ENCODE assay signal across 8 mouse cellular contexts in the genomic region with DNA sequence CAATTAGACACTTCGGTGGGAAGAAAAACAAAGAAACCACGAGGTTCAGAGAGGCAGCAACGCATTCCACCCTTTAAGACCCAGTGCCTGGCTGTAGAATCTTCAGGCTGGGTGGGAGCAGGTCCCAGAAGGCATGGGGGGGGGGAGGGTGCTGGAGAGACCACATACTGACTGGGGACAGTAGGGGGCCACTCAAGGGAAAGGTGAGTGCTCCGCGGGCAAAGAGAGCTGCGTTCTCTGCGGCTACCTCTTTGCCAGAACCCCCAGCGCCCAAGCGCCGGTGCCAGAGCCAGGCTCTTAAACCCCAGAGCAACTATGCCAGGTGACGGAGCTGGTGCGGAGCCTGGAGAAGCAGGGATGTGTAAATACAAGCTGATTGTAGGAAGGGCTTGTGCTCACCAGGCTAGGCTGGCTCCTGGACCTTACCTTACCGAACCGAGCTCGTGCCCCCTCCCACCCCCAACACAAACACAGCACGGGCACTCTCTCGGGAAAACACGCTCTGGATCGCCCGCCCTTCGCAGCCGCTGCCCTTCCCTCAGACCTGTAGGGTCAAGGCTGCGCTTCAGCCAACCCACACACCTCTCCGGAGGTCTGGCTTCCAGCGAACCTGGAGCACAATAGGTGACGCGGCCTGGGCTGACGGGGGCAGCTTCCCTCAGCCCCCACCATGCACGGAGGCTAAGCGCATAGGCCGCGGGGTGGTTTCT. TPM values are rescaled to one million over a fixed set of nuclear protein-coding genes. Genes with fewer than 3 reads are reported as not detected.
DNase-seq lines count a peak whose midpoint lies in the region; ATAC-seq and TF ChIP-seq lines count a peak whose summit lies in the region.

No protein-coding gene starts in this region.

- no peak overlapping the region for H3K27ac ChIP-seq in heart, embryonic 12.5 days (ENCODE audit: poor library complexity, severe bottlenecking)
- H3K27ac ChIP-seq in embryonic fibroblast, embryonic 13.5 days (ENCODE audit: insufficient read depth, low read length) = no peak overlapping the region
- H3K27ac ChIP-seq in limb, embryonic 14.5 days (replicated peaks; ENCODE audit: low read depth, low read length) = no peak overlapping the region
- H3K27ac ChIP-seq in small intestine, adult 2 months (ENCODE audit: insufficient read depth, low read depth, low read length) = no peak overlapping the region

- peak overlapping the region; percentile 63 for H3K4me3 ChIP-seq in heart, embryonic 12.5 days
- H3K4me3 ChIP-seq in embryonic fibroblast, embryonic 13.5 days (ENCODE audit: insufficient read depth, low read length) = peak overlapping the region; percentile 43
- peak overlapping the region; percentile 71 for H3K4me3 ChIP-seq in limb, embryonic 14.5 days (replicated peaks; ENCODE audit: low read length)
- peak overlapping the region; percentile 60 for H3K4me3 ChIP-seq in small intestine, adult 2 months (ENCODE audit: low read depth, low read length)

- no peak for TF ChIP-seq CTCF in Patski (IDR thresholded peaks at IDR 0.05)
- no peak for TF ChIP-seq CTCF in embryonic fibroblast, embryonic 13.5 days (IDR thresholded peaks at IDR 0.05; ENCODE audit: borderline replicate concordance, insufficient read depth, low read length)
- no peak for TF ChIP-seq CTCF in small intestine, adult 2 months (IDR thresholded peaks at IDR 0.05; ENCODE audit: extremely low read depth, insufficient read length, insufficient replicate concordance, low read depth, low read length)

- WGBS in heart, embryonic 12.5 days = 2% methylated on average over 32 of the region's 32 CpGs
- WGBS in limb, embryonic 14.5 days = 1% methylated on average over 28 of the region's 32 CpGs
- 6% methylated on average over 32 of the region's 32 CpGs for WGBS in small intestine, adult 2 months

- peaks cover 67% of the 10 kb centered on the region for H3K27me3 ChIP-seq in heart, embryonic 12.5 days (replicated peaks)
- H3K27me3 ChIP-seq in Patski = peaks cover 20% of the 10 kb centered on the region
- peaks cover 43% of the 10 kb centered on the region for H3K27me3 ChIP-seq in limb, embryonic 14.5 days (ENCODE audit: control insufficient read depth, insufficient read depth, low read length)
- peaks cover 11% of the 10 kb centered on the region; the same call in 1 of the 2 replicates for H3K27me3 ChIP-seq in small intestine, adult 2 months (ENCODE audit: control insufficient read depth, insufficient read depth, low read length)

- H3K4me2 ChIP-seq in heart, embryonic 12.5 days = peak overlapping the region; percentile 99
- H3K4me2 ChIP-seq in limb, embryonic 14.5 days (replicated peaks; ENCODE audit: low read depth, low read length, severe bottlenecking) = peak overlapping the region; percentile 99

- intact Hi-C loops in heart, postnatal 36 days (cut with DNase I) = loop anchor here (2.0 kb wide), 1 partner anchor 21 kb away; no protein-coding TSS in a partner anchor

- in situ Hi-C loops in Patski (cut with MboI; ENCODE audit: low pct_unique_long_range_greater_than_20kb) = no loop called here

- peak; percentile 53; the same call in 1 of the 2 replicates for ATAC-seq in heart, embryonic 12.5 days (ENCODE audit: insufficient number of reproducible peaks, low FRiP score)
- peak; percentile 27 for ATAC-seq in Patski
- ATAC-seq in limb, embryonic 14.5 days (ENCODE audit: low FRiP score, low read depth) = no peak

- H3K9me3 ChIP-seq in heart, embryonic 12.5 days (replicated peaks) = no peaks in the 10 kb centered on the region
- no peaks in the 10 kb centered on the region for H3K9me3 ChIP-seq in limb, embryonic 14.5 days (ENCODE audit: control insufficient read depth, low read length)

- CTCF ChIA-PET in Patski (lab: Charles Lee) = interaction anchor here (0.9 kb wide), 1 partner anchor 15 kb away, joined by 4 read pairs; no protein-coding TSS in a partner anchor

- no peaks in the 10 kb centered on the region for H3K36me3 ChIP-seq in heart, embryonic 12.5 days
- no peaks in the 10 kb centered on the region for H3K36me3 ChIP-seq in limb, embryonic 14.5 days (ENCODE audit: control insufficient read depth, insufficient read depth, low read length)
- no peaks in the 10 kb centered on the region for H3K36me3 ChIP-seq in small intestine, adult 2 months (ENCODE audit: control insufficient read depth, insufficient read depth, low read length)

- H3K9ac ChIP-seq in heart, embryonic 12.5 days = peak overlapping the region; percentile 58
- peak overlapping the region; percentile 54; the same call in 1 of the 2 replicates for H3K9ac ChIP-seq in limb, embryonic 14.5 days (ENCODE audit: low read depth, low read length, severe bottlenecking)

- H3K4me1 ChIP-seq in heart, embryonic 12.5 days (replicated peaks) = peaks cover 12% of the 10 kb centered on the region
- H3K4me1 ChIP-seq in embryonic fibroblast, embryonic 13.5 days (ENCODE audit: control insufficient read depth, insufficient read depth, low read length) = no peaks in the 10 kb centered on the region
- H3K4me1 ChIP-seq in limb, embryonic 14.5 days (ENCODE audit: control insufficient read depth, insufficient read depth, low read length) = peaks cover 9% of the 10 kb centered on the region
- H3K4me1 ChIP-seq in small intestine, adult 2 months (ENCODE audit: control insufficient read depth, insufficient read depth, insufficient read length, low read length) = peaks cover 7% of the 10 kb centered on the region

- no peak for TF ChIP-seq POLR2A in embryonic fibroblast, embryonic 13.5 days (IDR thresholded peaks at IDR 0.05; ENCODE audit: low read depth, low read length)
- no peak for TF ChIP-seq POLR2A in limb, embryonic 14.5 days (IDR thresholded peaks at IDR 0.05; ENCODE audit: borderline replicate concordance, extremely low read depth, insufficient read depth, insufficient read length)
- no peak for TF ChIP-seq POLR2A in small intestine, adult 2 months (IDR thresholded peaks at IDR 0.05; ENCODE audit: low read depth, low read length)

- POLR2A ChIA-PET in Patski (lab: Charles Lee) = interaction anchor here (0.6 kb wide), 1 partner anchor 75 kb away, joined by 3 read pairs; no protein-coding TSS in a partner anchor

- DNase-seq in heart, postnatal 36 days = no peak
- no peak for DNase-seq in Patski (ENCODE audit: low read depth, low spot score)
- no peak for DNase-seq in limb, embryonic 14.5 days (ENCODE audit: low spot score)
- DNase-seq in layer of hippocampus, adult 9-11 months = no peak
- DNase-seq in thymus, postnatal 36 days = no peak

RNA-seq across cellular contexts. Expression of gene Tbc1d30, which starts 41.1 kb away (rescaled TPM):
- polyA plus RNA-seq in heart, embryonic 12.5 days (2016; fragmentation: Nextera tagmentation; extraction: Ambion mirVana) = 1.3 and 1.4 TPM in 2 replicates
- 1 to 10 TPM; 2.8 to 3.0 TPM for total RNA-seq in heart, postnatal 36 days (2021)
- polyA plus RNA-seq in Patski (2021) = 0.24 TPM
- polyA plus RNA-seq in embryonic fibroblast, embryonic 13.5 days (2011; ENCODE audit: insufficient read length, low read depth, missing spikeins) = 0.23 and 0.32 TPM in 2 replicates
- polyA plus RNA-seq in limb, embryonic 14.5 days (2012; rRNA removed) = 0.81 and 1.3 TPM in 2 replicates
- polyA plus RNA-seq in limb, embryonic 14.5 days (2014; fragmentation: Nextera tagmentation; extraction: Ambion mirVana) = 1.3 and 2.3 TPM in 2 replicates
- 4.3 and 5.5 TPM in 2 replicates for polyA plus RNA-seq in small intestine, adult 2 months (2012; rRNA removed)

RNA-seq across cellular contexts. Expression of gene Gns, which starts 54.9 kb away (rescaled TPM):
- polyA plus RNA-seq in heart, embryonic 12.5 days (2016; fragmentation: Nextera tagmentation; extraction: Ambion mirVana) = 40.2 and 40.3 TPM in 2 replicates
- total RNA-seq in heart, postnatal 36 days (2021) = 10 to 100 TPM; 82.1 to 83.5 TPM
- polyA plus RNA-seq in Patski (2021) = 198 TPM
- polyA plus RNA-seq in embryonic fibroblast, embryonic 13.5 days (2011; ENCODE audit: insufficient read length, low read depth, missing spikeins) = 137 and 165 TPM in 2 replicates
- polyA plus RNA-seq in limb, embryonic 14.5 days (2012; rRNA removed) = 41.6 and 45.6 TPM in 2 replicates
- polyA plus RNA-seq in limb, embryonic 14.5 days (2014; fragmentation: Nextera tagmentation; extraction: Ambion mirVana) = 62.0 and 66.6 TPM in 2 replicates
- 89.5 and 149 TPM in 2 replicates for polyA plus RNA-seq in small intestine, adult 2 months (2012; rRNA removed)
